Mouse (Mus musculus) lung, postnatal 4 days (tissue): ENCODE measurements around the gene Syn2.
A peak's percentile ranks its signal among the peaks of the same experiment; 100 is the strongest.

ENCODE experiments used
- DNase-seq, 2 experiments: peaks; one replicate each; pipeline ENCODE4 v3.0.0; 2021

The Syn2 gene

DNA sequence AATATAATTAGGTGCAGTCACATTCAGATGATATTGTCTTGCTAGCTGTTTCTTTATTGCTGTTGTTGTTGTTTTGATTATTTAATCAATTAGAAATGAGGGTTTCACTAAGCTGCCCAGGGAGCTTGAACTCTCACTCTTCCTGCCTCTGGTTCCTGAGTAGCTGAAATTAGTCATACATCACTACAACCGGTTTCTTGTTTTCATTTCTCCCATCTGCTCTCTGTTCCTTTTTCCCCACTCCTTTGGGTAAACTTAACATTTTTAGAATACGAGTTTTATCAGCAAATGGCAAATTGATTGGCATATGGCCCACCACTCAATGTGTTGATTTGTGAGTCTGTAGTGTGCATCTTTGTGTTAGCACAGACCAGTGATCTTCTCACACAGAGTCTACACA lies 172.4 kb downstream of the Syn2 start:
- DNase-seq, result no peak

DNA sequence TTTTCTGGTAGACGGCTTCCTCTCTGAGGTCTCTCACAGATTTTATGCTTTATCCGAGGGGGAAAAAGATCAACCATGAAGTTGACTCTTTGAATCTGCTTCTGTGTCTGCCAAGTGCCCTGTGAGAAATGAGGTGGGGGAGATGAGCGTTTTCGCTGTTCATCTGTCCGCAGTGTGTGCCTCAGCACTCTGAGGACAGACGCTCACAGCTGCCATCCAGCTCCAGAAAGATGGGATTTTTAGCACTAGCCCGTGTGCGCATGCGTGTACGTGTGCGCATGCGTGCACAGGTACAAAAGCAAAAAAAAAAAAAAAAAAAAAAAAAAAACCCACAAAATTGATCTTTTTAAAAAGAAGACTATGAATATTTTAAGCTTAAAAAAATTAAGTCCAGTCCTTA lies 178.1 kb downstream of the Syn2 start:
- no peak for DNase-seq

DNA sequence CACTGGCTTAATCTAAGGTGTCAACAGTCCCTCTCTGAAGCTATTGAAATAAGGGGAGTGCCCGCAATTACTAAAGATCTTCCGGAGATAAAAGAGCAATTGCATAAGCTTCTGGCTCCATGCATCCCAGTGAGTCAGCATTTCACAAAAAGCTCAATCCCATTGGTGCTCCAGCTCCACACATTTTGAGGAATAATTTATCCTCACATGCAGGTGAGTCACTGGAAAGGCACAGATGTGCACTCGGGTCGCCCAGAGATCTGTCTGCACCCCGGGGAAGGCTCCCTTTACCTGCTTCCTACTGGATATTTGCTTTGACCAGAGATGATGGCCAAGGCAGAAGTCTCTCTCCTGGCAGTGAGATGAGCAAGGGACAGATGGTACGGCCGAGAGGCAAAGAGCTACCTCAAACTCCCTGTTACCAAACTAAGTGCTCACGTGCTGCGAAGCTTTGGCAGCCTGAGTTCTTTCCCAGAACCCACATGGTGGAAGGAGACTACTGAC lies 178.6 kb downstream of the Syn2 start:
- no peak for DNase-seq

- no peak for DNase-seq
These were observed 179.2 kb downstream of the Syn2 start for GRCm38 (mm10) chr6:115313910-115314309.

DNA sequence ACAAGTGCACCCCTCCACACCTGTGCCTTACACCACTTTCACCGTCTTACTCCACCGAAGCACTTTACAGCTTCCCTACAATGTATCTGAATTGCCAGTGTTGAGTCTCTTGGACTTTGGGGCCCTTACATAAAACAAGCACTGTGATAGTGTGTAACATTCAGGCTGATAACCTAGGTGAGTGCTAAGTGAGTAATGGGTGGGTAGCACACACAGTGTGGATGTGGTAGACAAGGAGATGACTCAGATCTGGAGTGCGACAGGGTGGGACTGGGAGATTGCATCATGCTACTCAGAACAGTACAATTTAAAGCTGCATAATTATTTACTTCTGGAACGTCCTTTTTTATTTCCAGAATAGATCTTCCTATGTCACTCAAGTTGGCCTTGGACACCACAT lies 181.1 kb downstream of the Syn2 start:
- no peak for DNase-seq

- DNase-seq, result peak in 1 of 2 experiments; percentile 33
These were observed 182.1 kb downstream of the Syn2 start for GRCm38 (mm10) chr6:115316811-115317221.

DNA sequence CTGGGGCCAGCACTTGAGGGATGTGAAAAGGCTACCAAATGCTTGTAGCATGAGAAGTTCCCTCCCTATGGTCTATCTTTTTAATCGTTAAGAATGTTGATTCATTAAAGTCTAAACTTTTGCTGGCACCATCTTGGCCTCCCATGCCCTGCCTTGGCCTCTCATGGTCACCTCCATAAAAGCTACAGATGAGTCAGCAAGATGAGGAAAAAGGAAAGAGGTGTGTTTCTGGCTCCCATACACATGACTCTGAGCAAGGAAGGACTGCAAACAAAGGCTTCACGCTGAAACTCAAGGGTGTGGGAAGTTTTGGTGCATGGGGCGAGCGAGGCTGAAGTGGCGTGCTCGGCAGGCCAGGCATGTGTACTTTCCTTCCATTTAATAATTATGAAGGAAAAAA lies 184.1 kb downstream of the Syn2 start:
- no peak for DNase-seq

GRCm38 (mm10) chr6:115319686-115320085 lies 185.0 kb downstream of the Syn2 start:
- DNase-seq, result no peak

DNA sequence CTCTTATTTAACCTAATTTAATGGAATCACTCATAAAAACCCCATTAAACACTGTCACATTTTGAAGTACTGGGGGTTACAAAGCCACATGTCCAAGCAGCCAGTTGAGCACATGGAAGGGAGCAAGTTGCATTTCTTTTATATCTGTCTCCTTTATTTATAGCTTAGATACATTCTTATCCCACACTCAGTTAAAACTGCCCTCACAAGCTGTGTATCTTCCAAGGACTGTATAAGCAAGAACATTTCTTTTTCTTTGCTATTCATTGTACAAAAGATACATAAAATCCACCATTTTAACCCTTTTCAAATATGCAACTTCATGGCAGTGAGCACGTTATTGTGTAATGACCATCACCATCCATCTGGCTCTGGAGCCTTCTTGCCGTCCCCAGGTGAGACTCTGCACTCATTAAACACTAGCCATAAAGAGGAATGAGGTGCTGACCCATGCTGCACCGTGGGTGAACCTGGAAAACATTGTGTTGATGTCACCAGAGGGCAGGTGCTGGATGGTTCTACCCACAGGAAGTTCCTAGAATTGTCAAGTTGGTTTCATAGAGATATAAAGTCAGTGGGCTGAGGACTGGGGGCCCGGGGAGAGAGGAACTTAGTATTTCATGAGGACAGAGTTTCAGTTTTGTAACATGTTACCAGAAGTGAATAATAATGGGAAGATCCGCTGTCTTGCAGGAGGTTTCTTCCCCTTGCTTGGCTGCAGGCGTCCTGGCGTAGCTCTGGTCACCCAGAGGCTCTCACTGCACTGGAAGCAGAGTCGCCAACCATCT lies 186.4 kb downstream of the Syn2 start:
- no peak for DNase-seq

DNA sequence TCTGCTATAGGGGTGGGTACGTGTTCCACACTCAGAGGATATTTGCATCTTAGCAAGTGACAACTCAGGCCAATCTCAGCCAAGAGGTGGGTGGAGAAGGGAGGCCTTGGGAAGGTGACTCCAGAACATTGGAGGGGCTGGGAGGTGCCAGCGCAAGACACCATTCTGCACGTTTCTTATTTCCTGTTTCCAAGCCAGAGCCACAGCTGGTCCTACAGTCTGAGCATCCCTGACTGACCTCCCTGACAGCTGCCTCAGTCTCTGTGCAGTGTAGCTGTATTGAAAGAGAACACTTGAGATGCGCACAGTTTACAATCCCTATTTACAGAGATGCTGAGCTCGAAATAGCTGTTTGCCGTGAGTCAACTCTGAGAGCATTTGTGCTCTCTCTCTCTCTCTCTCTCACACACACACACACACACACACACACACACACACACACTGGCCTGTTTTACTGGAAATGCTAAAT lies 187.2 kb downstream of the Syn2 start:
- DNase-seq, result no peak

GRCm38 (mm10) chr6:115322956-115323355 lies 188.3 kb downstream of the Syn2 start:
- DNase-seq, result no peak

DNA sequence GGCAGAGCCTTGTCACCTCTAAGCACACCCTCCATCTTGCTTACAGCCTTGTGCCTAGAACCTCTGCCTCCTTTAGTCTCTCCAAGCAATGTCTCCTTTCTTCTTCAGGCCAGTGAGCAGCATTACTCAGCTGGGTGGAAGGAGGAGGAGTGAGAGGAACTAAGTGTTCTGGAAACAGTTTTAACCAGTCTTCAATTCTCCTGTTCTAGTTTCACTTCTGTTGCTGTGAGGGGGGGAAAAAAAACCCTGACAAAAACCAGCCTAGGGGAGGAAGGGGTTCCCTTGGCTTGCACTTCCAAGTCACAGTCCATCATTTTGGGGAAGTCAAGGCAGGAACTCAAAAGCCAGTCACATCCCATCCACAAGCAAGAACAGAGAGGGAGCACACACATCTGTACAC lies 196.3 kb downstream of the Syn2 start:
- DNase-seq, result no peak
